Mouse (Mus musculus): ENCODE measurements around the gene Pgbd5.

Gene Pgbd5

DNA sequence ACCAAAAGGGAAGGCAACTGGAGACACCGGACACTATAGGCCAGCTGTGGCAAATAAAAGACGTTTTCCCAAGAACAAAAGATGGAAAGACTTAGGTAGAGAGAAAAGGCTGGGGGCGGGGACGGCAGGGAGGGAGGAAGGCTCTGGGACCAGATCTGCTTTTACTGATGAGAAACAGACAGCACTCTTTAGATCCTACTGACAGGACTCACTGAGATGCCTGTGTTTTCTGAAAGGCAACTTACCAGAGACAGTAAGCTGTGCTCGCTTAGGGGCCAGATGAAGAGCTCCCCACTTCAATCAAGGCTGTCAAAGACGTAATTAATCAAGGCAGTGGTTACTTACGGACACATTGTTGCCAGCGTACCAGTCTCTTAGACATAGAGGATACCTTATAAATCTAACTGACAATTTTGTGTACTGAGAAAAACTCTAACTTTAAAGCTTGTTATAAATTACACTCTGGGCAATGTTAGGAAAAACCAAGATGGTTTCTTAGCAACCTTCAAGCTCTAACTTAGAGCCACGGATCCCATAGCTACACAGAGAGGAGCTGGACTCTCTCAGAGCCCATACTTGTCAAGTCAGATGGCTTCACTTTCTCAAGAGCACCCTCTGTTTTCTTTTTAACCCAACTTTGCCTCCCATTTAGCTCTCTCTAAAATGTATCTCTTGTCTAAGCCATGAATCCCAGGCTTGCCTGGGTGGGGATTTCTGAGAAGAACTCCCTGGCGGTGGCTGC, 47.0 kb downstream of the Pgbd5 start:
- in situ Hi-C loops (cut with MboI; ENCODE audit: low sequenced_read_pairs), result no loop called here

DNA sequence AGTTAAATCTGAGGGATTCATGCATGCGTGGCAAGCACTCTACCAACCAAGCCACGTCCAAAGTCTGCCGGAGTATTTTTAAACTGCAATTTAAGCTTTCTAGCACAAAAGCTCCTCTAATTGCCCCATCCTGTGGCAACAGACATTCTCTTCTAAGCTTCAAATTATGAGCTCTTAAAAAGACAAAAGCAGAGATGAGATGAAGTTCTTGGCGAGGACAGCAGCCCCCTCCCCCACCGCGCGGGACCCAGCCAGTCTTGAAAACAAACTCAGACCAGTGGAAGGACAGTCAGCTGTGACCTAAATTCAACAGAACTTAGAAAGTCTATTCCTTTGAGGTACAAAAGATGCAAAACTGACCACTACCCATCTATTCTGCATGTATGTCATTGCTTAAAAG, 48.3 kb downstream of the Pgbd5 start:
- in situ Hi-C loops (cut with MboI; ENCODE audit: low sequenced_read_pairs), result no loop called here

DNA sequence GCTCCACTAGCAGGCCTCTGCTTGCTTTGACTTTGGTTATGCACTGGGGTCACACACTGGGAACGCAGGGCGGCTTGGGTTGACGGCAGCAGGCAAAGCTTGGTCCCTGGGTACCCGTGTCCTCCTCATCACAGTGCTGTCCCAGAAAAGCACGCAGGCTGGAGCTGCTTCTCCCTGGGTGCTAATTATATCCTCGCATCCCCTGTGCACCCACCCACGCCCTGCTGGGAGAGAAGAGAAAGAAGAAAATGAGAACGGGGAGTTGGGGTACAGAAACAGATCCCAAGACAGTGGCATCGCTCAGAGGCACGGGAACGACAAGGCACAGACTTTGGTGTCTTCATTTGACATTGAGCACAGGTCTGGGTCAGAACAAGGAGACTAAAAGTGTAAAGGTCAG, 50.0 kb downstream of the Pgbd5 start:
- in situ Hi-C loops (cut with MboI; ENCODE audit: low sequenced_read_pairs), result no loop called here

DNA sequence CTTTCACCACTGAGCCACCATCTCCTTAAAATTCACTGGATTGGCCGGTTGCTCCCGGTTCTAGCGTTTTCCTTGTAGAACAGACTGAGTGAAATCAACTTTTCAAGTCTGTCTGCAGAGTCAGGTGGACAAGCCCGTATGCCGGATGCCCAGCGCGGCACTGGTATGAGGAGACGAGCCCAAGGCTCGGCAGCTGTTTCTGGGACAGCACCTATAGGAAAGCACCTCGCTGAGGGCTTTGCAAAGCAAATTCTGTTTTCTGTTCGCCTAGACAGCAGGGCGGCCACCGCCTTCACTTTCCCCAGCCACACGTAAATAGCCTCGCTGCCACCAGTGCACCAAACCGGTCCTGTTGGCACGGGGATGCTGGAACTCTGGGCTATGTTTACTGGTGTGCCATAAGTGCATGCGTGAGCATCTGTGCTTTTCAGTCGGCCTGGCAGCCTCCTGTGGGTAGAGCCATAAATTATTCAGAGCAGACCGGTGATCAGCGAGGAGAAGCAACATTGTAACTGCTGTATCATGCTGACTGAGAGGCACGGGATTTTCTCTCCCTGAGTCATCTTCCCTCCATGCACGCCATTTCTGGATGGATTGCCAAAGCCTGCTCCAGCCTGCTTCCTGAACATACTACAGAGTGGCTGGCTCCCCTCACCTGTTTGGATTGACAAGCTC, 53.1 kb downstream of the Pgbd5 start:
- in situ Hi-C loops (cut with MboI; ENCODE audit: low sequenced_read_pairs), result no loop called here

DNA sequence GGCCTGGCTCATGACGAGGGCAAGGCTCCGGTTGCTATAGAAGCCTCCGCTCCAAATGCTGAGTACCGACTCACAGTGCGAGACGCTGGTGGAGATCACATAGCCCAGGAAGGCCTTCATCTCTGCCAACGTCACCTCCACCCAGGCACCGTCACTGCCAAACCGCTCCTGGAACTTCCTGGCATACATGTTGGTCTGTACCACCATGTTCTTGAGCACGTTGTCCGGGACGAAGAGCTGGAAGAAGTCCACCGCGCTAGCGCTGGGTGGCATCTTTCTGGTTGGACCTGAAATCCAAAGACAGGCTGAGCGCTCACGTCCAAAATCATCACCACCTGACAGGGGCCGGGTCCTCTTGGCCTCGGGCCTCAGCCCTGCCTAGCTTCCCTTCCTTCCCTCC, 55.1 kb downstream of the Pgbd5 start:
- in situ Hi-C loops (cut with MboI; ENCODE audit: low sequenced_read_pairs), result no loop called here

DNA sequence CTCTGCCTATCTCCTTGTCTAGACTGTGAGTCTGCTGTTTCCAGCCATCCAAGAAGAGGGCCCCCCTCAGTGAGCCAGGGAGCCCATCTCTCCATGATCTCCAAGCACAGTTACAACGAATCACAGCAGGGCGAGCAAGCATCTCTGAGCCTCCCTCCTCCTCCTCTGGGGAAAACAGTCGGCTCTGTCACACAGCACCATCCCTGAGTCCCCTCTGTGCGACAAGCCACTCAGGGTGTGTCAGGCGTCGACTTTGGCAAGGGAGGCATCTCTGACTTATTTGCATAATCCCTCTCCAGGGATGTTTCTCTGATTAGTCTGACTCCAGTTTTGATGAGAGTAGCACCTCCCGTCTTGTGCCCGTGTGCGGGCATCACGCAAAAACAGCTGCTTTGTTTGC, 57.2 kb downstream of the Pgbd5 start:
- in situ Hi-C loops (cut with MboI; ENCODE audit: low sequenced_read_pairs), result no loop called here

DNA sequence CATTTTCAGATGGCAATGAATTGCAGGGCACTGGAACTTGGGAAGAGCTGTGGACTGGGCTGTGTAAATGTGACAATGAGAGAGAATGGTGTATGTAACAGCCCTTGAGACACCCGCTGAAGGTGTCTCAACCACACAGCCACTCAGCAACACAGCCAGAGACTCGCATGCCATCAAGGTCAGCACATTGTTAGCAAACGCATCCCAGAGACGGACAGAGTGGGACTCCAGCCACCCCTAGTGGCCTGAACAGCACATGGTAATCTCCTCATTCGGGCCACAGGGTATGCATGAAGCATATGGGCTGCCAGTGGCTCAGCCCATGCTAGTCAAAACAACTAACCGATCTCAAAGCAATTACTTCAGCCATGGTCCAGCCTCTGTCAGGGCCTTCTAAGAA, 60.2 kb downstream of the Pgbd5 start:
- in situ Hi-C loops (cut with MboI; ENCODE audit: low sequenced_read_pairs), result no loop called here

DNA sequence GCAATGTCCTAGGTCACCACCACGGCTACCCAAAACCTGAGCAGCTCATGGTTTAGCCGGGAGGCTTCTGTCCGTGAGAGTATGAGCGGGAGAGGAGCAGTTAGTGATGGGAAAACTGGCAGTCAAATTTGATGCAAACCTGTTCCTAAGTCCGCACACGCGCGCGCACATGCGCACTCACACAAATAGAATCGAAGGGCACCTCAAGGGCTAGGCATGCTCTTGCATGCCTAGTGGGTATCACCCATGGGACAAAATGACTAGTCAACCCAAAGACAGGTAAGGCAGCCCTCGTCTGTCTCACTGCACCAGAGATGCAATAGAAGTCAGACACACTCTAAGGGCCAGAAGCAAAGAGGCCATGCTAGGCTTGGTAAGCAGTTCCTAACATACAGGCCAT, 63.1 kb downstream of the Pgbd5 start:
- in situ Hi-C loops (cut with MboI; ENCODE audit: low sequenced_read_pairs), result no loop called here

DNA sequence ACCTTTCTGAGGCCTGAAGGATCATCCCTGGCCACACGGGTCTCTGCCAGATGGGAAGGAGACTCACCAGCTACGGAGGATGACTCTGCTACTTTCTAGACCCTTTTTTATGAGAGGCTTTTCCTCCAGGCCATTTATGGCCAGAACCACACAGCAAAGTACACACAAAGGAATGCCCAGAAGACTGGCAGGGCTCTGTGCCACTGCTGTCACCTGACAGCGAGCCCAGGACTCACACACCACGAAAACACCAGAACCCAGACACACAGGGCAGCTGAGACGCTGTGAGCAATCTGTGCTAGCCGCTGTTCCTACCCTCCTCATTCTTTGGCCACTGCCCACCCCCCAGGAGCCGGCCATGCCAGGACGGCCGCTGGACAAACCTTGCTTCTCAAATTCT, 63.7 kb downstream of the Pgbd5 start:
- in situ Hi-C loops (cut with MboI; ENCODE audit: low sequenced_read_pairs), result no loop called here

DNA sequence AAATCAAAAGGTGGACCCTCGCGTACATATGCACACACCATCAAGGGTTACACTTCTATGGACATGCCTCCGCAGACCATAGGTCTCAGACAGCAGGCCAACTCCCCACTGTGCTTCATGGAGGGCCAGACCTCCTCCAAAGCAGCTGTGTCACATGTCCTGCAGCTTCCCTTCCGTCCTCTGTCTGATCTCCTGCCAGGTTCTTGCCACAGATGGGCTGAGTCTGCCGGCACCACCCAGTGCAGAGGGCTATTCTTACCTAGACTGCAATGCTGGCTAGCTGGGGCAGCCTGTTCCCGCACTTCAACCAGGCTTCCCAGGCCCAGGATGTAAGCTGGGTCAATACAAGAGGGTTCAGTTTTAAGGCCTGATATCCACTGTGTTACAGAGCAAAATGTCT, 64.3 kb downstream of the Pgbd5 start:
- in situ Hi-C loops (cut with MboI; ENCODE audit: low sequenced_read_pairs), result no loop called here

DNA sequence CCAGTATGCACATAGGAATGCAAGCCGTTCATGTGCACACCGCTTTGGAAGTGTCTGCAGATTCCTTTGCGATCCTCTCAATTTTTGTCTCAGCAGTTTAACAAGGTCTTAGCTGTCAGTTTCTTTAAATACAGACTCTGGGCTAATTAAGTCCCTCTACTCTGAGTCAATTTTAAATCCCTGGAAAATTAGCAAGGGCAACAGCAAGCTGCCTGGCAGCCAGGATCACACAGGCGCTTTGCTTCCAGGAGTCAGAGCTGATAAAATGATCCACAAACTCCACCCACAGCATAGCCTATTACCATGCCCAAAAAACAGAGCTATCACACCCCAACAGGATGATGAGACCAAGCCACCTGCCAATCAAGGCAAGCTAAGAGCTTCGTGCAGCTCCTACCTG, 65.7 kb downstream of the Pgbd5 start:
- in situ Hi-C loops (cut with MboI; ENCODE audit: low sequenced_read_pairs), result no loop called here

DNA sequence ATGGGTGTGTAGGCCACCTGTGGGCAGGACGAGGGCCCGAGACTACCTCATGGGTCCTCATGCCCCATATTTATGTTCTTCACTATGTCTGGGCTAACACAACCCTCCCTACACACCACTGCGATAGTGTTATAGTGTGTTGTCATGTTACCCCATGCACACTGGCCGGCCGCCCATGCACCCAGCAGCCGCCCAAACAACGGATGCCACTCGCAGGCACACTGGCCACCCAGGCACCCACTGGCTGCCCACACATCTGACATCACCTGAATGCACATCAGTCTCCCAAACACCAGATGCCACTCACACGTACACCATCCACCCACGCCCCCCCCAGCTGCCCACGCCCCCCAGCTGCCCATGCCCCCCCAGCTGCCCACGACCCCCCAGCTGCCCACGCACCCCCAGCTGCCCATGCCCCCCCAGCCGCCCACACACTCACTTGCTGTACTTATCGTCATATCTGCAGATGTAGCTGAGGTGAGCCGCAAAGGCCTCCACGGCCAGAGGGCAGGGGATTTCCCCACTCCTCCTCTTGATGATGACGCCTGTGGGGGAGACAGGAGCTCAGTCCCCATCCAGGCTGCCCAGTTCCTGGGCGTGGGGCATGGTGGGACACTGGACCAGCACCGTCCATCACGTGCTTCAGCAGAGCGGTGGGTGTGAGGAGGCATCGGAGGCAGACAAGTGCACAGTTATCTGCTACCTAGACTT, 67.9 kb downstream of the Pgbd5 start:
- in situ Hi-C loops (cut with MboI; ENCODE audit: low sequenced_read_pairs), result no loop called here

DNA sequence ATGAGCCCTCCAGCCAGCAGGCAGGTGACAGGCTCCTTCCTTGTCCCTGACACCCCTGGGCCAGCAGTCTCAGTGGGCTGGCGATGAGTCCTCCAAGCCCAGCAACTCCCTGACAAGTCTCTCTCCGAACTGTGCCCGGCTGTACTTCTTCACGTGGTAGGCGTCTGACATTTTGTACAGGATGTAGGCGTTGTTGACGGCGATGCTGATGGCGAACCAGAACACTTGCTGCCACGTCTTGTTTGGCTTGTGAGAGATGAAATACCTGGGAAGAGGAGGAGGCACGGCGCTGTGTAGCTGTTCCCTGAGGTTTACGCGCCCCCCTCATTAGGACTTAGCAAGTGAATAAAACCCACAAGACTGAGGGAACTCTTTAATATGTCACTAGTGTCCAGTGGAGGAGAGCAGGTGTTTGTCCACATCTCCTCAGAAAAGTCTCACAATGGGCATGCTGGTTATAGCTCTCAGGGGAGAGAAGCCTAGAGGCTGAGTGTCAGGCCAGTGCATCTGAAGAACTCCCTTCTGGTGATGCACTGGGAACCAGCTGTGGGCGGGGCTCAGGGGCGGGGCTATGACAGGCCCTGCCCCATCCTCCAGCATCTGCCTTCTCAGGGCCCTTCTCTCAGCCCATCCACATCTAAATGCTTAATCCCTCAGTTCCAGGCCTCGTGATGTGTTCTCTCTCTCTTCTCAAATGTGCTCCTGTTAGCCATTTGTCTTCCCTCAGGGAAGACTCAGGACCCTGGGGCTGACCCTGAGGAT, 68.9 kb downstream of the Pgbd5 start:
- in situ Hi-C loops (cut with MboI; ENCODE audit: low sequenced_read_pairs), result no loop called here

DNA sequence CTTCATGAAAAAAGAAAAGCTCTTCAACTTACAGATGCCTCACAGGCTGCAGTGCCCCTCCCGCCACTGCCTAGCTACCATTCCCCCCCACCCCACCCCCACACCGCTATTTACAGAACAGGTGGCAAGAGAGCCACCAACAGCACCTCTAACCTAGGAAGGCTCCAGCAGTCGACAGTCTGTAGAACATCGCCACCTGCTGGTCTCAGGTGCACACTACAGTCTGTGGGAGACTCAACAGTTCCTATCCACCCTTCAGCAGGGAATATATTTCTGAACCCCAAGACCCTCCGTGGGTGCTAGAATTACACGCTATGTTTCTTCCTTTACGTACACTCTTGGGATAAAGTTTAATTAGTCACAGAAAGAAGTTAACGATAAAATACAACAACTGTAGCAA, 71.2 kb downstream of the Pgbd5 start:
- in situ Hi-C loops (cut with MboI; ENCODE audit: low sequenced_read_pairs), result no loop called here

DNA sequence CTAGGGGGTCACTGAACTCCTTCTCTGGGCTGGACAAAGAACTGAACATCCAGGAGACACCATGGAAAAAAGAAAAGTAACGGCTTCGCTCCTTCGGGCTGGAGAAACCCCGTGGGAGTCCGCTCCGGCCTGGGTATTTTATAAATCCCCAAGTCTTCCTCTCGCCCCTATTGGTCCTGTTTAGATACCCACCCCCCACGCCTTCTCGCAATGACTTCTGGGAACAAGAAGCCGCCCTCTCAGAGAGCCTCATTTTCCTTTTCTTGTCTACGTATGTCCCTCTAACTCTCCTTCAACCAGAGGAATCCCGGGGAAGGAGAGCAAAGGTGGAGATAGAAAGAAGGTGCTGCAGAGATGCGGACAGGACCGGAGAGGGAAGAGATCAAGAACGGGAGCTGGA, 76.1 kb downstream of the Pgbd5 start:
- in situ Hi-C loops (cut with MboI; ENCODE audit: low sequenced_read_pairs), result no loop called here

DNA sequence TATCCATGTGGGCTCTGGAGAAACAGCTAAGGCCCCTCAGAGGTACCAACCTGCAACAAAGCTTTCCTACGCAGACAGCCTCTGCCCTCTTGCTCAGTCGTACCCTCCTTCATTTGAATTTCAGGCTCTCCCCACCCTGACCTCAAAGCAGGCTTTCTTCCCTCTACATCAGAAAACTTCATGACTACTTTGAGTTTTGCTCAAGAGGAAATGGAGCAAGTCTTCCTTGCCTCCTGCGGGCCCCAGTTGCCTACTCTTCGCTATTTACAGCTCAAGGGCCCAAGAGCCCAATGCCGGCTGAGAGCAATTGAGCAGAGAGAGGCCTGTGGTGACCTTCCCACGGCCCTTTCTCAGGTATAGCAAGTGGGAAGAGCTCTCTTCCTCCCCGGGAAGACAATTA, 76.9 kb downstream of the Pgbd5 start:
- in situ Hi-C loops (cut with MboI; ENCODE audit: low sequenced_read_pairs), result no loop called here

DNA sequence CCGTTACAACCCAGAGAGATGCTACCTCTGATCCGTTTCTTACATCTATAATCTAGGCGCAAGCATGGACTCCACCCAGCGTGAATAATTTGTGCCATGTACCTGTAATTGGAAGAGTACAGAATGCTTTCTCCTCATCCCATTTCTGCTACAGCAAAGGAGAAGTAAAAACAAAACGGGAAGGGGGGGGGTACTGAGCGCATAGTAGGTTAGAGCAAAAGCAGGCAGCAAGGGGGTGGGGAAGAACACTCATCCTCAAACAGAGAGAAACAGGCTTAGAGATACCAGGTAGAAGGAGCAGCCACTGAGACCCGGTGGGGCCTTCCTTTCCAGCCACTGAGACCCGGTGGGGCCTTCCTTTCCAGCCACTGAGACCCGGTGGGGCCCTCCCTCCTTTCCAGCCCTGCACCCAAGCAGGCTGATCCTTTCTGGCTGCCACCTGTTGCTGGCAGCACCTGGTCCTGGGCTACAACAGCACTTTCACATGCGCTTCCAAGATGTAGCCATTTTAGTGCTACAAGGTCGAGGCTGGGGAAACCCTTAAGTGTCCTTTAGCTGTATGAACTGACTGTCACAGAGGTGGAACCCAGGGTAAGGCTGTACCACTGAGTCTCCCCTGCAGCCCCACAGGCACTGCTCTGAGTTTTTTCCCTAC, 77.6 kb downstream of the Pgbd5 start:
- in situ Hi-C loops (cut with MboI; ENCODE audit: low sequenced_read_pairs), result no loop called here

DNA sequence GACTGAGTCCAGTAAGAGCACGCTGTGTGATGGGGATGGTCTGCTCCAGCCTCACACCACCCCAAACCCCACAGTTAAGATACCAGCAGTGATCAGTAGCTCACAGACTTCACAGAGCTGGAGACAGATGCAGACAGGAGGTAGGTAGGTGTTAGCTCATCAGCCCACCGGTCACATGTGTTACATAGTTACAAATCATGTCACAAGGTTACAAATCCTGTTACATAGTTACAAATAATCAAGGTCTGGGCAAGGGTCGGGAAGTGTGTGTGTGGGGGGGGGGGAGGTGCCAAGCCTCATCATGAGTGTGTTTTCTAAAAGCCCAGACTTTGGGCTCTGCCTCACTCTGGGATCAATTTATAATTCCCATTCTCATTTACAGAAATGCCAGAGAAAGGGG, 78.5 kb downstream of the Pgbd5 start:
- in situ Hi-C loops (cut with MboI; ENCODE audit: low sequenced_read_pairs), result no loop called here

DNA sequence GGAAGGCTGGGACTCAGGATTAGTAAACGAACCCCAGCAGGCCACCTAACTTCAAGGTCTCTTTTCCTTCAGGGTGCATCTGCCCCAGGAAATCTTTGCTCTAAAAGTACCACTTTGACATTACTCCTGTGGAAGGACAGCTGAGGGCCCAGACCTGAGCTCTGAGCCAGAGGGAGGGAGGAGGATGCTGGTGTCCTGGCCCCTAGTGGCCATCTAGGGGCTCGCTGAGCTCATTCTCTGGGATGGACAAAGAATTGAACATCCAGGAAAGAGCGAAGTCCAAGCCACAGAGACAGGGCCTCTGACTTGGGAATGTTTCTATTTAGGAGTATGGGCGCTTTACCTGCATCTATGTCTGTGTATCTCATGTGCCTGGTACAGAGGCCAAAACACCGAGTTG, 87.8 kb downstream of the Pgbd5 start:
- in situ Hi-C loops (cut with MboI; ENCODE audit: low sequenced_read_pairs), result loop anchor here (10.0 kb wide), 1 partner anchor 297 kb away; no protein-coding TSS in a partner anchor

DNA sequence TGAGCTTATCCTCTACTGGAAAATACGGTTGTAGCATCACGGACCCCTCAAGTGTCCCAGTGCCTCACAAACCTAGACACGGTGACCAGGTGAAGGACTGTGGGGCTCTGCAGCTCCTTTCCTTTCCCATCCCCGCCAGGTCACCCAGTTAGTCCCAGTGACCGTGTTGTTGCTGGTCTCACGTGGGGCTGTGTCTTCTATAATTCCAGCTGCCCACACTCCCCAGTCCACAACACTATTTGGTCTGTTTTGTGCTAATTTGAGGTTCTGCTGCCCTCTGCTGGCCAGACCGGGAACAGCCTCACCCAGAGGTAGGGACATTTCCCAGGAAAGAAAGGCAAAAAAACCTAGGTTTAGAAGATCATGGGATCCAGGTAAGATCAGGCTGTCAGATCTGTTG, 89.8 kb downstream of the Pgbd5 start:
- in situ Hi-C loops (cut with MboI; ENCODE audit: low sequenced_read_pairs), result loop anchor here (10.0 kb wide), 1 partner anchor 295 kb away; no protein-coding TSS in a partner anchor

DNA sequence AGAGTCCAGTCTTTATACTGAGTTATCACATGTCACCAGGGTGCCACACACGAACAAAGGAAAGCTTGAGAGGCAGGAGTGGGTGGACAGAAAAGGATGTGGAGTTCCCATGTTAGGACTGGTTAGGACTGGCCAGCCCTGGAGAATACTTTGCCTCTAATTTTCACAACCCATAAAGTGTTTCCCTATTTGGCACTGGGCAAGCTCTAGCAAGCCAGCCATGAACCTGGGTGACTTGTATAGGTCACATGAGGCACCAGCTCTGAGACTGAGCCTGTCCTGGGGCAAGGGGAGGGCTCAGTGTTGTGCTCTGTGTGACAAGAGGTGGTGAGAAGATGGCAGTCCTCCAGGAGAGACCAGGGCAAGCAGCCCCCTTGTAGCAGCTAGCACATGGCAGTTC, 91.4 kb downstream of the Pgbd5 start:
- in situ Hi-C loops (cut with MboI; ENCODE audit: low sequenced_read_pairs), result no loop called here

All from CH12F3 (cell line).